Mouse (Mus musculus) cerebellum, adult 9-11 months (tissue): Measurements from ENCODE around the gene Car11.
A peak's percentile ranks its signal among the peaks of the same experiment; 100 is the strongest.

Source experiments
- DNase-seq: peaks from one replicate; pipeline ENCODE4 v3.0.0; 2022

Car11 gene

GRCm38 (mm10) chr7:45711316-45712021 lies 11.8 kb downstream of the Car11 start:
- DNase-seq = peak; percentile 65

GRCm38 (mm10) chr7:45712022-45712757 lies 12.5 kb downstream of the Car11 start:
- peak; percentile 76 for DNase-seq

GRCm38 (mm10) chr7:45713396-45713795 lies 13.8 kb downstream of the Car11 start:
- DNase-seq = peak; percentile 72

GRCm38 (mm10) chr7:45713881-45714520 lies 14.4 kb downstream of the Car11 start:
- no peak for DNase-seq

GRCm38 (mm10) chr7:45714630-45715089 lies 15.0 kb downstream of the Car11 start:
- DNase-seq = no peak

GRCm38 (mm10) chr7:45715090-45715708 lies 15.6 kb downstream of the Car11 start, which contains the start of gene Rpl18:
TSS of gene Rpl18 (plus strand) at chr7:45715457.
- DNase-seq = peak; percentile 99

GRCm38 (mm10) chr7:45715741-45716459 lies 16.3 kb downstream of the Car11 start:
- peak; percentile 67 for DNase-seq

GRCm38 (mm10) chr7:45716460-45716857 lies 16.8 kb downstream of the Car11 start:
- DNase-seq = peak; percentile 43

- DNase-seq = peak; percentile 45
These were observed 17.6 kb downstream of the Car11 start for GRCm38 (mm10) chr7:45716952-45717917.

- peak; percentile 98 for DNase-seq
These were observed 18.3 kb downstream of the Car11 start, which contains the start of gene Sphk2 for GRCm38 (mm10) chr7:45717918-45718297. TSS of gene Sphk2 (minus strand) at chr7:45718002.

GRCm38 (mm10) chr7:45718331-45718730 lies 18.7 kb downstream of the Car11 start:
- no peak for DNase-seq

- peak; percentile 61 for DNase-seq
These were observed 19.5 kb downstream of the Car11 start for GRCm38 (mm10) chr7:45719180-45719579.

- DNase-seq = peak; percentile 59
These were observed 20.2 kb downstream of the Car11 start for GRCm38 (mm10) chr7:45719738-45720412.

- peak; percentile 63 for DNase-seq
These were observed 21.0 kb downstream of the Car11 start, which contains the start of gene Fam83e for GRCm38 (mm10) chr7:45720413-45721233. TSS of gene Fam83e (plus strand) at chr7:45721212.

- no peak for DNase-seq
These were observed 21.6 kb downstream of the Car11 start for GRCm38 (mm10) chr7:45721234-45721571.

- peak; percentile 63 for DNase-seq
These were observed 22.2 kb downstream of the Car11 start for GRCm38 (mm10) chr7:45721642-45722347.

GRCm38 (mm10) chr7:45722348-45722713 lies 22.7 kb downstream of the Car11 start:
- DNase-seq = peak; percentile 67

GRCm38 (mm10) chr7:45723301-45723700 lies 23.7 kb downstream of the Car11 start:
- DNase-seq = peak; percentile 39

- no peak for DNase-seq
These were observed 24.1 kb downstream of the Car11 start for GRCm38 (mm10) chr7:45723781-45724180.
